9 mouse cellular contexts compared by ENCODE assay signal in genomic region chr4:114637120-114637519, GRCm38 (mm10).
A peak's percentile ranks its signal among the peaks of the same experiment; 100 is the strongest.
DNase-seq lines count a peak whose midpoint lies in the region; ATAC-seq and TF ChIP-seq lines count a peak whose summit lies in the region.
"Had no signal": no experiment of that assay in that cellular context is flagged by ENCODE, and none has a peak within 500 bp of the region (broad histone marks: within the 10 kb centered on the region; RNA-seq: fewer than 3 reads in every experiment).

No protein-coding gene starts in this region.

- WGBS in cerebellum, adult 2 months, result 11% methylated on average over 3 of the region's 3 CpGs
- 16% methylated on average over 3 of the region's 3 CpGs for WGBS in liver, postnatal 0 days (ENCODE audit: insufficient replicate concordance)
- WGBS in liver, embryonic 11.5 days, result 15% methylated on average over 3 of the region's 3 CpGs
- WGBS in lung, postnatal 0 days, result 10% methylated on average over 3 of the region's 3 CpGs

- no peak overlapping the region for H3K27ac ChIP-seq in cerebellum, adult 2 months (ENCODE audit: insufficient read depth, low read length)
- H3K27ac ChIP-seq in liver, postnatal 0 days (ENCODE audit: low read depth), result no peak overlapping the region
- H3K27ac ChIP-seq in liver, embryonic 11.5 days (ENCODE audit: low read depth, low read length), result no peak overlapping the region
- no peak overlapping the region for H3K27ac ChIP-seq in lung, postnatal 0 days (ENCODE audit: low read length)
- H3K27ac ChIP-seq: neural tube, embryonic 12.5 days had no signal

- no peak for TF ChIP-seq EP300 in liver, postnatal 0 days (IDR thresholded peaks at IDR 0.05; ENCODE audit: low read depth)
- TF ChIP-seq EP300 in lung, postnatal 0 days (IDR thresholded peaks at IDR 0.05), result no peak

- no peak overlapping the region for H3K9ac ChIP-seq in liver, postnatal 0 days (replicated peaks)
- H3K9ac ChIP-seq in liver, embryonic 11.5 days (ENCODE audit: low read depth, low read length), result no peak overlapping the region
- H3K9ac ChIP-seq in lung, postnatal 0 days (replicated peaks; ENCODE audit: low read depth), result no peak overlapping the region
- H3K9ac ChIP-seq: neural tube, embryonic 12.5 days had no signal

- no peak for DNase-seq in cerebellum, adult 2 months
- no peak for DNase-seq in cerebellum, postnatal 25 days
- DNase-seq in liver, postnatal 0 days, result no peak
- DNase-seq in liver, embryonic 11.5 days (ENCODE audit: low spot score), result no peak
- peak; percentile 75 for DNase-seq in embryo, embryonic 10.5 days (ENCODE audit: low spot score)
- DNase-seq in lung, postnatal 0 days (ENCODE audit: low spot score), result peak; percentile 43
- no peak for DNase-seq in urinary bladder, postnatal 10 days (ENCODE audit: low spot score)
- no peak for DNase-seq in layer of hippocampus, adult 11-12 months (ENCODE audit: low spot score)

- no peak overlapping the region for H3K4me3 ChIP-seq in cerebellum, adult 2 months (replicated peaks; ENCODE audit: insufficient read depth, low read depth, low read length)
- H3K4me3 ChIP-seq in liver, postnatal 0 days (ENCODE audit: low read depth, low read length), result no peak overlapping the region
- H3K4me3 ChIP-seq in liver, embryonic 11.5 days (ENCODE audit: low read depth, low read length), result no peak overlapping the region
- H3K4me3 ChIP-seq in lung, postnatal 0 days (ENCODE audit: low read depth, low read length), result no peak overlapping the region
- H3K4me3 ChIP-seq: neural tube, embryonic 12.5 days had no signal

- H3K4me1 ChIP-seq in cerebellum, adult 2 months (ENCODE audit: control insufficient read depth, insufficient read depth, low read length), result no peaks in the 10 kb centered on the region
- no peaks in the 10 kb centered on the region for H3K4me1 ChIP-seq in liver, postnatal 0 days (ENCODE audit: insufficient read depth)
- no peaks in the 10 kb centered on the region for H3K4me1 ChIP-seq in liver, embryonic 11.5 days (replicated peaks; ENCODE audit: control insufficient read depth, insufficient read depth, low read length)
- no peaks in the 10 kb centered on the region for H3K4me1 ChIP-seq in lung, postnatal 0 days (ENCODE audit: insufficient read depth, low read depth, low read length)
- H3K4me1 ChIP-seq: neural tube, embryonic 12.5 days had no signal

- no peak overlapping the region for H3K4me2 ChIP-seq in liver, postnatal 0 days (ENCODE audit: low read depth, low read length)
- H3K4me2 ChIP-seq in liver, embryonic 11.5 days, result no peak overlapping the region
- no peak overlapping the region for H3K4me2 ChIP-seq in lung, postnatal 0 days (replicated peaks; ENCODE audit: low read depth, low read length)
- H3K4me2 ChIP-seq: neural tube, embryonic 12.5 days had no signal

- no peaks in the 10 kb centered on the region for H3K27me3 ChIP-seq in cerebellum, adult 2 months (ENCODE audit: control insufficient read depth, insufficient read depth, low read length)
- H3K27me3 ChIP-seq in liver, postnatal 0 days (ENCODE audit: insufficient read depth, low read length), result 0 out of 2 replicates have a peak, but pooled peaks cover 4% of the 10 kb centered on the region
- H3K27me3 ChIP-seq in liver, embryonic 11.5 days (replicated peaks; ENCODE audit: control insufficient read depth, insufficient read depth, low read length), result no peaks in the 10 kb centered on the region
- H3K27me3 ChIP-seq in lung, postnatal 0 days (replicated peaks; ENCODE audit: insufficient read depth, low read length), result no peaks in the 10 kb centered on the region
- H3K27me3 ChIP-seq: neural tube, embryonic 12.5 days had no signal

- H3K36me3 ChIP-seq in liver, postnatal 0 days (replicated peaks; ENCODE audit: insufficient read depth, low read length), result no peaks in the 10 kb centered on the region
- H3K36me3 ChIP-seq in liver, embryonic 11.5 days (ENCODE audit: control insufficient read depth, insufficient read depth, low read length), result no peaks in the 10 kb centered on the region
- H3K36me3 ChIP-seq in lung, postnatal 0 days (ENCODE audit: insufficient read depth, low read length), result no peaks in the 10 kb centered on the region
- H3K36me3 ChIP-seq: neural tube, embryonic 12.5 days had no signal

- H3K9me3 ChIP-seq in liver, postnatal 0 days (ENCODE audit: low read length), result no peaks in the 10 kb centered on the region
- H3K9me3 ChIP-seq in liver, embryonic 11.5 days (ENCODE audit: control insufficient read depth, low read length), result no peaks in the 10 kb centered on the region
- H3K9me3 ChIP-seq in lung, postnatal 0 days (ENCODE audit: low read length), result no peaks in the 10 kb centered on the region
- H3K9me3 ChIP-seq: neural tube, embryonic 12.5 days had no signal

- no peak for ATAC-seq in liver, postnatal 0 days
- no peak for ATAC-seq in liver, embryonic 11.5 days (replicated peaks; ENCODE audit: low FRiP score)
- no peak for ATAC-seq in lung, postnatal 0 days

- 0 out of 2 replicates have a peak, but pooled peaks have one; percentile 17 for TF ChIP-seq CTCF in cerebellum, adult 2 months (IDR thresholded peaks at IDR 0.05; ENCODE audit: borderline replicate concordance, insufficient read depth, low read depth, low read length)
- peak; percentile 60 for TF ChIP-seq CTCF in liver, postnatal 0 days (IDR thresholded peaks at IDR 0.05; ENCODE audit: low read depth)
- TF ChIP-seq CTCF in lung, postnatal 0 days (IDR thresholded peaks at IDR 0.05), result peak; percentile 78

- TF ChIP-seq POLR2A in cerebellum, adult 2 months (IDR thresholded peaks at IDR 0.05; ENCODE audit: borderline replicate concordance, insufficient read depth, low read length), result no peak

Comparison
In these comparisons a context has a peak if more than half of its experiments do, and no peak if none do; other contexts are left out.
1. DNase-seq: peak in embryo, embryonic 10.5 days (single experiment) and lung, postnatal 0 days (single experiment); none in cerebellum, adult 2 months (0 of 2), cerebellum, postnatal 25 days (0 of 2), liver, postnatal 0 days (single experiment), liver, embryonic 11.5 days (single experiment), urinary bladder, postnatal 10 days (single experiment) and layer of hippocampus, adult 11-12 months (single experiment).
2. CTCF ChIP-seq: peak in every context shown above with its lines; median percentile 78 in lung, postnatal 0 days; 60 in liver, postnatal 0 days; 17 in cerebellum, adult 2 months.